Mouse (Mus musculus): Measurements from ENCODE around the gene Mxd1. TPM values are rescaled to one million over a fixed set of nuclear protein-coding genes. Genes with fewer than 3 reads are reported as not detected.
A peak's percentile ranks its signal among the peaks of the same experiment; 100 is the strongest.

The Mxd1 gene
- polyA plus RNA-seq, 1 experiment from 2014 or later = 16.6 TPM

- Histone ChIP-seq H3K79me2 (ENCODE audit: inconsistent target) (peaks cover 47% of the 10 kb centered on the region; the same call in 1 of the 2 replicates), H3K36me3 (ENCODE audit: inconsistent target) (peaks cover 19% of the 10 kb centered on the region), H3K4me3 (ENCODE audit: inconsistent target) (no peak overlapping the region), H3K27ac (0 out of 2 replicates have a peak overlapping the region, but pooled peaks have one; percentile 65)
- WGBS (ENCODE audit: missing documents) = 94% methylated on average over 10 of the region's 10 CpGs
These were observed 1.9 kb downstream of the Mxd1 start for GRCm38 (mm10) chr6:86667061-86667460.

- WGBS (ENCODE audit: missing documents) = 24% methylated on average over 17 of the region's 17 CpGs
- Histone ChIP-seq H3K27ac (peak overlapping the region; percentile 65), H3K36me3 (ENCODE audit: inconsistent target) (peaks cover 24% of the 10 kb centered on the region; the same call in 1 of the 2 replicates), H3K4me3 (ENCODE audit: inconsistent target) (no peak overlapping the region), H3K79me2 (ENCODE audit: inconsistent target) (peaks cover 47% of the 10 kb centered on the region; the same call in 1 of the 2 replicates)
These were observed 3.2 kb downstream of the Mxd1 start for GRCm38 (mm10) chr6:86665560-86666307.

GRCm38 (mm10) chr6:86665076-86665475 is 3.9 kb downstream of the Mxd1 start:
- Histone ChIP-seq H3K4me3 (ENCODE audit: inconsistent target) (no peak overlapping the region), H3K27ac (peak overlapping the region; percentile 65; the same call in 1 of the 2 replicates), H3K79me2 (ENCODE audit: inconsistent target) (peaks cover 47% of the 10 kb centered on the region; the same call in 1 of the 2 replicates), H3K36me3 (ENCODE audit: inconsistent target) (peaks cover 24% of the 10 kb centered on the region; the same call in 1 of the 2 replicates)
- 75% methylated on average over 5 of the region's 5 CpGs for WGBS (ENCODE audit: missing documents)

GRCm38 (mm10) chr6:86660161-86660877 is 8.6 kb downstream of the Mxd1 start:
- Histone ChIP-seq H3K79me2 (ENCODE audit: inconsistent target) (peaks cover 21% of the 10 kb centered on the region; the same call in 1 of the 2 replicates), H3K36me3 (ENCODE audit: inconsistent target) (peaks cover 61% of the 10 kb centered on the region), H3K4me3 (ENCODE audit: inconsistent target) (no peak overlapping the region), H3K27ac (peak overlapping the region; percentile 61)
- WGBS (ENCODE audit: missing documents) = 21% methylated on average over 9 of the region's 9 CpGs

- Histone ChIP-seq H3K36me3 (ENCODE audit: inconsistent target) (peaks cover 61% of the 10 kb centered on the region), H3K4me3 (ENCODE audit: inconsistent target) (no peak overlapping the region)
- WGBS (ENCODE audit: missing documents) = 94% methylated on average over 3 of the region's 3 CpGs
These were observed 10.5 kb downstream of the Mxd1 start for GRCm38 (mm10) chr6:86658501-86658900.

GRCm38 (mm10) chr6:86654270-86654916 is 14.6 kb downstream of the Mxd1 start:
- WGBS (ENCODE audit: missing documents) = 73% methylated on average over 9 of the region's 9 CpGs
- H3K36me3 ChIP-seq (ENCODE audit: inconsistent target) = peaks cover 79% of the 10 kb centered on the region
- H3K27ac ChIP-seq = no peak overlapping the region
- H3K4me3 ChIP-seq (ENCODE audit: inconsistent target) = no peak overlapping the region
- no peaks in the 10 kb centered on the region; the same call in 1 of the 2 replicates for H3K79me2 ChIP-seq (ENCODE audit: inconsistent target)

More at GRCm38 (mm10) chr6:86658501-86658900, 10.5 kb downstream of the Mxd1 start:
- peaks cover 3% of the 10 kb centered on the region; the same call in 1 of the 2 replicates for H3K79me2 ChIP-seq (ENCODE audit: inconsistent target)
- H3K27ac ChIP-seq = no peak overlapping the region

GRCm38 (mm10) chr6:86653026-86653425 is 15.9 kb downstream of the Mxd1 start:
- WGBS (ENCODE audit: missing documents) = 94% methylated on average over 5 of the region's 6 CpGs
- Histone ChIP-seq H3K27ac (no peak overlapping the region), H3K4me3 (ENCODE audit: inconsistent target) (no peak overlapping the region), H3K79me2 (ENCODE audit: inconsistent target) (no peaks in the 10 kb centered on the region; the same call in 1 of the 2 replicates), H3K36me3 (ENCODE audit: inconsistent target) (peaks cover 79% of the 10 kb centered on the region)

- 88% methylated on average over 7 of the region's 7 CpGs for WGBS (ENCODE audit: missing documents)
- Histone ChIP-seq H3K27ac (no peak overlapping the region), H3K79me2 (ENCODE audit: inconsistent target) (no peaks in the 10 kb centered on the region), H3K36me3 (ENCODE audit: inconsistent target) (peaks cover 32% of the 10 kb centered on the region), H3K4me3 (ENCODE audit: inconsistent target) (no peak overlapping the region)
These were observed 22.8 kb downstream of the Mxd1 start for GRCm38 (mm10) chr6:86646143-86646542.

- WGBS (ENCODE audit: missing documents) = 97% methylated on average over 4 of the region's 4 CpGs
- Histone ChIP-seq H3K79me2 (ENCODE audit: inconsistent target) (no peaks in the 10 kb centered on the region), H3K27ac (no peak overlapping the region), H3K36me3 (ENCODE audit: inconsistent target) (peaks cover 26% of the 10 kb centered on the region), H3K4me3 (ENCODE audit: inconsistent target) (no peak overlapping the region)
These were observed 23.4 kb downstream of the Mxd1 start for GRCm38 (mm10) chr6:86645551-86645950.

- 90% methylated on average over 3 of the region's 3 CpGs for WGBS (ENCODE audit: missing documents)
- H3K79me2 ChIP-seq (ENCODE audit: inconsistent target) = no peaks in the 10 kb centered on the region
These were observed 24.1 kb downstream of the Mxd1 start for GRCm38 (mm10) chr6:86644775-86645400.

GRCm38 (mm10) chr6:86641716-86642115 is 27.2 kb downstream of the Mxd1 start:
- H3K36me3 ChIP-seq (ENCODE audit: inconsistent target) = no peaks in the 10 kb centered on the region
- H3K27ac ChIP-seq = no peak overlapping the region
- no peak overlapping the region for H3K4me3 ChIP-seq (ENCODE audit: inconsistent target)
- H3K79me2 ChIP-seq (ENCODE audit: inconsistent target) = no peaks in the 10 kb centered on the region
- 86% methylated on average over 8 of the region's 8 CpGs for WGBS (ENCODE audit: missing documents)

More at GRCm38 (mm10) chr6:86644775-86645400, 24.1 kb downstream of the Mxd1 start:
- H3K27ac ChIP-seq = no peak overlapping the region
- peaks cover 19% of the 10 kb centered on the region for H3K36me3 ChIP-seq (ENCODE audit: inconsistent target)
- no peak overlapping the region for H3K4me3 ChIP-seq (ENCODE audit: inconsistent target)

GRCm38 (mm10) chr6:86640776-86641175 is 28.2 kb downstream of the Mxd1 start:
- H3K36me3 ChIP-seq (ENCODE audit: inconsistent target) = no peaks in the 10 kb centered on the region
- H3K27ac ChIP-seq = no peak overlapping the region
- 99% methylated on average over 8 of the region's 8 CpGs for WGBS (ENCODE audit: missing documents)
- H3K79me2 ChIP-seq (ENCODE audit: inconsistent target) = no peaks in the 10 kb centered on the region
- no peak overlapping the region for H3K4me3 ChIP-seq (ENCODE audit: inconsistent target)

- 100% methylated on average over 3 of the region's 3 CpGs for WGBS (ENCODE audit: missing documents)
- H3K36me3 ChIP-seq (ENCODE audit: inconsistent target) = no peaks in the 10 kb centered on the region
- no peak overlapping the region for H3K27ac ChIP-seq
- H3K4me3 ChIP-seq (ENCODE audit: inconsistent target) = no peak overlapping the region
- H3K79me2 ChIP-seq (ENCODE audit: inconsistent target) = no peaks in the 10 kb centered on the region
These were observed 28.8 kb downstream of the Mxd1 start for GRCm38 (mm10) chr6:86640161-86640560.
